Mouse (Mus musculus) lung, postnatal 4 days (tissue): Measurements from ENCODE around the gene Tsacc.
"Not testable (repeated sequence)": the region's sequence is repeated elsewhere in the genome, so short reads cannot be mapped to it uniquely, and the experiment has no call there.

Experiments used
- DNase-seq, 2 experiments: peaks; one replicate each; pipeline ENCODE4 v3.0.0; 2021

The Tsacc gene

GRCm38 (mm10) chr3:88296561-88297318 is at the start of gene Tsacc, which contains the start of gene Cct3:
Gene Tsacc (minus strand): TSS chr3:88296999.
Gene Cct3 (plus strand): TSS chr3:88297116.
- DNase-seq: peak; percentile 97 to 98

GRCm38 (mm10) chr3:88339006-88339405 is 42.2 kb upstream of the Tsacc start:
- no peak for DNase-seq

- DNase-seq: no peak
Measured at GRCm38 (mm10) chr3:88338316-88338715, 41.5 kb upstream of the Tsacc start.

GRCm38 (mm10) chr3:88337367-88338020 is 40.7 kb upstream of the Tsacc start:
- DNase-seq: peak in 1 of 2 experiments; percentile 27

- DNase-seq: peak; percentile 97 to 98
Measured at GRCm38 (mm10) chr3:88336058-88337013, 39.5 kb upstream of the Tsacc start, which contains the start of the genes Tmem79 and Smg5. Gene Tmem79 (minus strand): TSS chr3:88336148. Gene Smg5 (plus strand): TSS chr3:88336260.

- peak in 1 of 2 experiments; percentile 19 for DNase-seq
Measured at GRCm38 (mm10) chr3:88335436-88336053, 38.7 kb upstream of the Tsacc start.

- no peak for DNase-seq
Measured at GRCm38 (mm10) chr3:88334902-88335435, 38.2 kb upstream of the Tsacc start.

GRCm38 (mm10) chr3:88334029-88334658 is 37.3 kb upstream of the Tsacc start:
- peak; percentile 33 to 55 for DNase-seq

- DNase-seq: peak in 1 of 2 experiments; percentile 63
Measured at GRCm38 (mm10) chr3:88331282-88331681, 34.5 kb upstream of the Tsacc start.

GRCm38 (mm10) chr3:88328956-88329355 is 32.2 kb upstream of the Tsacc start:
- DNase-seq: no peak

GRCm38 (mm10) chr3:88324951-88325405 is 28.2 kb upstream of the Tsacc start, which contains the start of gene Glmp:
Gene Glmp (plus strand): TSS chr3:88325023.
- DNase-seq: peak; percentile 48 to 64

- no peak for DNase-seq
Measured at GRCm38 (mm10) chr3:88299172-88299571, 2.4 kb upstream of the Tsacc start.

GRCm38 (mm10) chr3:88297321-88297851 is 587 bp upstream of the Tsacc start:
- no peak for DNase-seq

GRCm38 (mm10) chr3:88296110-88296560 is 664 bp downstream of the Tsacc start:
- DNase-seq: no peak

GRCm38 (mm10) chr3:88295272-88295671 is 1.5 kb downstream of the Tsacc start:
- not testable (repeated sequence) for DNase-seq

GRCm38 (mm10) chr3:88291970-88292369 is 4.8 kb downstream of the Tsacc start:
- peak in 1 of 2 experiments; percentile 43 for DNase-seq

- peak; percentile 20 to 73 for DNase-seq
Measured at GRCm38 (mm10) chr3:88288133-88288713, 8.6 kb downstream of the Tsacc start.

- no peak for DNase-seq
Measured at GRCm38 (mm10) chr3:88287110-88287509, 9.7 kb downstream of the Tsacc start, which contains the start of gene Gm38392. Gene Gm38392 (minus strand): TSS chr3:88287210.

GRCm38 (mm10) chr3:88285565-88285895 is 11.3 kb downstream of the Tsacc start:
- DNase-seq: not testable (repeated sequence)

GRCm38 (mm10) chr3:88284815-88285564 is 11.8 kb downstream of the Tsacc start:
- not testable (repeated sequence) for DNase-seq
